Mouse (Mus musculus) T-helper 2 cell (primary cell): ENCODE results near the gene Stat3.

Experiments used
- in situ Hi-C: fragments of 300-600 bp; cut with MboI, MseI; formaldehyde crosslinking; loops from one replicate; pipeline ENCODE4 v1.15.1; 2025; ENCODE audit warnings: high pct_unique_total_duplicates

The Stat3 gene

DNA sequence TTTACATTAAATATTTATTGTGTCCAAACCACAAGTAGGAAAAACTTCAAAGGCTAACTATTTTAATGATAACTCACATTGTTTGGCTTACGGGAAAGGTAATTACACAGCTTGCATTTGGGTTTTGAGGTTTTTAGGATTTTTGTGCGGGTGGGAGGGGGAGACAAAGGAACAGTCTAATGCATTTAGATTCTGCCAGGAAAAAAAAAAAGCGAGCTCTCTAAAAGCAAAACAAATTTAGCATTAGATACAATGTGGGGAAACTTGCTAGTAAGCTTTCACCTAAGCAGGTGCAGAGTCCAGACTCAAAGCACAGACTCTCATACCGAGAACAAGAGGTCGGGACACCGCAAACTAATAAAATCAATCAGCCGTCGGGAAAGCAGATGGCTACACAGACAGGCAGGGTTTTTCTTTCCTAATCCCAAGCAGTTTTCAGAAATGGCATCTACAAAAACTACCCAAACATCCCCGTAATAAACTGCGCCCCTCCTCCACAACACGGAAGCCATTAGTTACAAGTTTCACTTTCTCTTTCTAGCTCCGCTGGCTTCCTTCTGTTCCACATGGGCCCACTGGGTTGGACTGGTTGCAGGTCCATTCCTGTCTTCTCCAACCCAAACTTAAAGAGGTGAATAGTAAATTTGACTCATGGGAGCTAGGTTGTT lies 8.0 kb downstream of the Stat3 start:
- in situ Hi-C loops, result loop anchor here (10.0 kb wide), 1 partner anchor 823 kb away; no protein-coding TSS in a partner anchor

GRCm38 (mm10) chr11:100930611-100931010 lies 8.7 kb downstream of the Stat3 start:
- in situ Hi-C loops, result loop anchor here (10.0 kb wide), 1 partner anchor 824 kb away; no protein-coding TSS in a partner anchor

- in situ Hi-C loops, result no loop called here
Measured at GRCm38 (mm10) chr11:100927386-100927785, 12.0 kb downstream of the Stat3 start.

GRCm38 (mm10) chr11:100924386-100924919 lies 14.9 kb downstream of the Stat3 start:
- in situ Hi-C loops, result no loop called here

- in situ Hi-C loops, result no loop called here
Measured at GRCm38 (mm10) chr11:100920887-100921624, 18.3 kb downstream of the Stat3 start.

- in situ Hi-C loops, result no loop called here
Measured at GRCm38 (mm10) chr11:100918007-100918406, 21.3 kb downstream of the Stat3 start.

GRCm38 (mm10) chr11:100916432-100916971 lies 22.8 kb downstream of the Stat3 start:
- in situ Hi-C loops, result no loop called here

DNA sequence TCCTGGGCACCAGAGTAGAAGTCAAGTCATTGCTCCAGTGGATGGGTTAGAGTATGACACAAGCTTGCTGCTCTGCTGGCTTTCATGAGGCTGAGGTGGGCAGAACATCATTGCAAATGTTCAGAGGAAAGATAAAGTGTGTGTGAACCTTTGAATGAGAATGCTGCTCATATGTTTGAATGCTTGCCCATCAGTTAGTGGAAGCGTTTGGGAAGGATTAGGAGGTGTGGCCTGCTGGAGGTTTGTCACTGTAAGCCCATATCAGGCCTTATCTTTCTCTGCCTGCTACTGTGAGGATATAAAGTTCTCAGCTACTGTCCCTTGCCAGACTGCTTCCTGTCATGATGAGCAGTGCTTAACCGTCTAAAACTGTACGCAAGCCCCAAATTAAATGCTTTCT lies 24.3 kb downstream of the Stat3 start:
- in situ Hi-C loops, result no loop called here

DNA sequence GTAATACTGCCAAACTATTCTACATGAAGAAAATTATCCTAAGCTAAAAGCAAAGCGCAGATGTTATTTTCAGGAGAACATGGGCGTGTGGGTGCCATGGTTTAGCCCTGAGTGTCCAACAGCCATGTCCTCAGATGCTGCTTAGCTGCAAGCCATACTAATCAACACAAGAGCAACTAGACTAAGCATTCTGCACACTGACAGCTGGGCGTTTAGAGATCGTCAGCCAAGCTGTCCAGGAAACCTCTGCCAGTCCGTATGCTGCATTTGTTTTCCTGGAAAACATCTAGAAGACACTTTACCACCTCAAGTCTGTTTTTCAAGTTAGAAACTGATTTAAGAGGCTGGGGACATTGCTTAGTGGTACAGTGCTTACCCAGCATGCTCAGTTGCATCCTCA lies 24.9 kb downstream of the Stat3 start:
- in situ Hi-C loops, result no loop called here

GRCm38 (mm10) chr11:100912401-100913155 lies 26.8 kb downstream of the Stat3 start:
- in situ Hi-C loops, result no loop called here

- in situ Hi-C loops, result loop anchor here (5.0 kb wide), 1 partner anchor 41 kb away; no protein-coding TSS in a partner anchor
Measured at GRCm38 (mm10) chr11:100908567-100908966, 30.8 kb downstream of the Stat3 start.

- in situ Hi-C loops, result loop anchor here (5.0 kb wide), 1 partner anchor 41 kb away; no protein-coding TSS in a partner anchor
Measured at GRCm38 (mm10) chr11:100908112-100908511, 31.2 kb downstream of the Stat3 start.

DNA sequence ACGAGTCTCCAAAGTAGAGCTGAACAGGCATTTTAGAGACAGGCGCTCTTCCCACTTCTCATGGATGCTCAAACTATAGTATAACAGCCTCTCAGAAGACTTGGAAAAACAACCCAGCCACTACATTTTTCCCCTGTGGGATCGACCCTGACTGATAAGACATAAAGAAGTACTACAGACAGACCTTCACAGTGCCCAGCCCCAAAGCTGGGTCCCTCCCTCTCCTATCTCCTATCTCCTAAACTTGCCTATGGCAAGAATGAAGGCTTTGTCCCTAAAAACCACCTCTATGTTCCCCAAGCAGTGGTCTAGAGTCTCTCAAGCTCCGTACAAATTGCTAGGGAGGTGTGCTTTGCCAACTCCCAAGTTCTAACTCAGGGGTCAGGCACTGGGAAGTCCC lies 32.5 kb downstream of the Stat3 start:
- in situ Hi-C loops, result loop anchor here (5.0 kb wide), 1 partner anchor 40 kb away; no protein-coding TSS in a partner anchor

DNA sequence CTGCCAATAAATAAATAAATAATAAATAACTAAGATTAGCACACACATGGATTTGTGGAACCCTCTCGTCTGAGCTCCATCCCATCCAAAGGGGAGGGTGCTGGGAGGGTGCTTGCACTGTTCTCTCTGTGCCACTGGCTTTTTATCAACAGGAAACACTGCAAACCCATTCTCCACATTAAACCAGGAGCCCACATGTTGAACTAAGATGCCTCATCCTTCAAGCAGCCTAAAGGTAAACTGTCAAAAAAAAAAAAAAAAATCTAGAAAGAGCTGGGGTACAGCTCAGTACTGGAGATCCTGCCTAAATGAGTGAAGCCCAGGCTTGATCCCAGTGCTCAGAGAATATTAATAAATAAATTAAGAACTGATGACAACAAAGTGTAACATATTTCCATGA lies 33.4 kb downstream of the Stat3 start:
- in situ Hi-C loops, result loop anchor here (5.0 kb wide), 1 partner anchor 39 kb away; no protein-coding TSS in a partner anchor

GRCm38 (mm10) chr11:100904580-100905351 lies 34.6 kb downstream of the Stat3 start:
- in situ Hi-C loops, result loop anchor here (5.0 kb wide), 1 partner anchor 37 kb away; no protein-coding TSS in a partner anchor

- in situ Hi-C loops, result loop anchor here (25.0 kb wide), 1 partner anchor 1886 kb away; the partner anchor contains the start of gene Top2a
Measured at GRCm38 (mm10) chr11:100898441-100899199, 40.7 kb downstream of the Stat3 start.

GRCm38 (mm10) chr11:100897294-100898231 lies 41.8 kb downstream of the Stat3 start:
- in situ Hi-C loops, result loop anchor here (25.0 kb wide), 1 partner anchor 1885 kb away; the partner anchor contains the start of gene Top2a

GRCm38 (mm10) chr11:100896078-100896477 lies 43.3 kb downstream of the Stat3 start:
- in situ Hi-C loops, result loop anchor here (25.0 kb wide), 1 partner anchor 1884 kb away; the partner anchor contains the start of gene Top2a
